Mouse (Mus musculus) limb, embryonic 15.5 days (tissue): ENCODE data around the gene Gm17455. TPM values are rescaled to one million over a fixed set of nuclear protein-coding genes. Genes with fewer than 3 reads are reported as not detected.

Experiments used
- ATAC-seq: fragments of 200-750 bp; cut with Nextera tagmentation; 2 replicates; pipeline ENCODE4 v1.8.0; 2017; ENCODE audit warnings: low read depth, moderate TSS enrichment; ENCODE audit not compliant: insufficient number of reproducible peaks, low FRiP score, low TSS enrichment
- H3K27ac ChIP-seq: fragments of 300-500 bp; sonication (generic); 2 replicates; pipeline ENCODE4 v1.5.1; 2015; ENCODE audit warnings: moderate library complexity, mild to moderate bottlenecking, inconsistent platforms
- H3K27me3 ChIP-seq: fragments of 300-500 bp; sonication (generic); 2 replicates; pipeline ENCODE4 v1.6.1; 2015; ENCODE audit warnings: inconsistent platforms
- H3K36me3 ChIP-seq: fragments of 300-500 bp; sonication (generic); 2 replicates; pipeline ENCODE4 v1.6.1; 2015; ENCODE audit warnings: inconsistent platforms
- H3K4me1 ChIP-seq: fragments of 300-500 bp; sonication (generic); 2 replicates; pipeline ENCODE4 v1.6.1; 2015; ENCODE audit warnings: inconsistent platforms
- H3K4me2 ChIP-seq: fragments of 300-500 bp; sonication (generic); 2 replicates; pipeline ENCODE4 v1.6.1; 2015; ENCODE audit warnings: mild to moderate bottlenecking, inconsistent platforms
- H3K4me3 ChIP-seq: fragments of 300-500 bp; sonication (generic); 2 replicates; pipeline ENCODE4 v1.5.1; 2015; ENCODE audit warnings: mild to moderate bottlenecking, inconsistent platforms
- H3K9ac ChIP-seq: fragments of 300-500 bp; sonication (generic); 2 replicates; pipeline ENCODE4 v1.6.1; 2015; ENCODE audit warnings: inconsistent platforms
- H3K9me3 ChIP-seq: fragments of 300-500 bp; sonication (generic); 2 replicates; pipeline ENCODE4 v1.6.1; 2016; ENCODE audit warnings: inconsistent platforms
- WGBS: fragments of 180-500 bp; shearing (Covaris S2); methylation state at CpG from one replicate; pipeline ENCODE4 v1.1.7; 2015; 5-methylcytosine and 5-hydroxymethylcytosine counted together
- polyA plus RNA-seq: library from polyadenylated mRNA; unstranded; fragments of >200 nt; fragmentation: Nextera tagmentation; extraction: Ambion mirVana; gene quantifications from 2 replicates; pipeline ENCODE4 v1.2.1, GENCODE M21; 2015

Gene Gm17455
- polyA plus RNA-seq, 1 experiment from 2014 or later = 1.2 TPM

- Histone ChIP-seq H3K4me2 (no peak overlapping the region), H3K9ac (no peak overlapping the region), H3K27ac (peak overlapping the region; percentile 33; the same call in 1 of the 2 replicates), H3K4me1 (peaks cover 26% of the 10 kb centered on the region), H3K27me3 (no peaks in the 10 kb centered on the region), H3K4me3 (no peak overlapping the region), H3K36me3 (no peaks in the 10 kb centered on the region), H3K9me3 (no peaks in the 10 kb centered on the region)
- WGBS = 74% methylated on average over 11 of the region's 11 CpGs
- ATAC-seq = peak; percentile 64; the same call in 1 of the 2 replicates
Measured at GRCm38 (mm10) chr10:60400507-60401295, 1.2 kb downstream of the Gm17455 start.

DNA sequence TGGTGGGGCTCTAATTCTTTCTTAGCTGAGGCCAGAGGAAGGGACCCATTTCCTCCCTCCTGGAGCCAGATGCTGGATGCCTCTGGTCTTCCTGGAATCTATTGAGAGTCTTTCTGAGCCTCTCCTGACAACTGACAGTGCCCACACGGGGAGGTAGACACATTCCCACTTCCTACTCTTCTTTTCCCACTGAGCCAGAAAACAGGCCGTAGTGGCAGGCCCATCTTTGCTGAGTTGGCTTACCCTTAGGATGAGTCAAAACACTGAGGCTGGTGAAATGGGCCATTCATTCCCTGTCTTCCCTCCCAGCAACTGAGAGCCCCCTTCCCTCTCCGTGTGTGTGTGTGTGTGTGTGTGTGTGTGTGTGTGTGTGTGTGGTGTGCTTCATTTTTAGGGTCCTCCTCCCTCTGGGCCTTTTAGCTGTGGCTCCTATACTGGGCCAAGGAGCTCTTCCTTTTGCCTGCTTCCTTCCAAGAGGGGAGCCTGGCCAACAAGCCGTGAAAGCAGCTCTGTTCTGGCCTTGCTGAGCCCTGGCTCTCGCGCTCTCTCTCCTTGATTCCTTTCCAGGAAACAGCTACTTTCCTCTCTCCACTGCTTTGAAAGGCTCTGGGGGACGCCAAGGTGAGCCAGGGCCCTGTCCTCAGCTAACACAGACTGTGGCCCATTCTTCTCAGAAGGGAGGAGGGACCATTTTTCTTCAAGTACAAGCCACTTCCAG, 6.1 kb downstream of the Gm17455 start:
- Histone ChIP-seq H3K27me3 (peaks cover 4% of the 10 kb centered on the region; the same call in 1 of the 2 replicates), H3K9me3 (no peaks in the 10 kb centered on the region), H3K4me1 (peaks cover 22% of the 10 kb centered on the region), H3K9ac (no peak overlapping the region), H3K36me3 (no peaks in the 10 kb centered on the region), H3K27ac (peak overlapping the region; percentile 78), H3K4me3 (no peak overlapping the region), H3K4me2 (no peak overlapping the region)
- WGBS = 37% methylated on average over 7 of the region's 7 CpGs
- peak; percentile 65; the same call in 1 of the 2 replicates for ATAC-seq

- Histone ChIP-seq H3K9me3 (no peaks in the 10 kb centered on the region), H3K4me1 (peaks cover 15% of the 10 kb centered on the region), H3K4me2 (no peak overlapping the region), H3K27ac (no peak overlapping the region), H3K36me3 (no peaks in the 10 kb centered on the region), H3K27me3 (peaks cover 5% of the 10 kb centered on the region; the same call in 1 of the 2 replicates), H3K4me3 (no peak overlapping the region), H3K9ac (no peak overlapping the region)
- WGBS = 2% methylated on average over 5 of the region's 5 CpGs
- ATAC-seq = no peak
Measured at GRCm38 (mm10) chr10:60407831-60408230, 8.3 kb downstream of the Gm17455 start.

DNA sequence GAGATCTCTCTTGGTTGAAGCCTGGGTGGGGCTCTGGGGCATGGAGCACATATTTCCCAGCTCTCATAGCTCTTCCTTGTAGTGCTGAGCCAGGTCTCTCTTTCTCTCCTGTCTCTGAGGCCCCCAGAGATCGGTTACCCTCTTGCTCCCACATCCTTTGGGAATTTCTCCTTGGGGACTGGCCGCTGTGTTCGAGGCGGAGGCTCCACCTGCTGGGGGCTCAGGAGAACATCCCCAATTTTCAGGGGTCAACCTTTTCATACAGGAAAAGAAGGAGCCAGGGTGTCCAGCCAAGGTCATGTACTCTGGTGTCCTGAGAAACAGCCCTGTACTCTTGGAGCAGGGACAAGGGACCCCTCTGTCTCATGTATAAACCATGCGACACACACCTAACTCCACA, 12.3 kb downstream of the Gm17455 start:
- H3K27me3 ChIP-seq = peaks cover 13% of the 10 kb centered on the region
- 0 out of 2 replicates have a peak, but pooled peaks cover 4% of the 10 kb centered on the region for H3K4me1 ChIP-seq
- no peak overlapping the region for H3K9ac ChIP-seq
- no peak overlapping the region for H3K4me3 ChIP-seq
- no peaks in the 10 kb centered on the region for H3K36me3 ChIP-seq
- WGBS = 22% methylated on average over 5 of the region's 5 CpGs
- H3K4me2 ChIP-seq = no peak overlapping the region
- ATAC-seq = no peak
- no peaks in the 10 kb centered on the region for H3K9me3 ChIP-seq
- H3K27ac ChIP-seq = no peak overlapping the region

DNA sequence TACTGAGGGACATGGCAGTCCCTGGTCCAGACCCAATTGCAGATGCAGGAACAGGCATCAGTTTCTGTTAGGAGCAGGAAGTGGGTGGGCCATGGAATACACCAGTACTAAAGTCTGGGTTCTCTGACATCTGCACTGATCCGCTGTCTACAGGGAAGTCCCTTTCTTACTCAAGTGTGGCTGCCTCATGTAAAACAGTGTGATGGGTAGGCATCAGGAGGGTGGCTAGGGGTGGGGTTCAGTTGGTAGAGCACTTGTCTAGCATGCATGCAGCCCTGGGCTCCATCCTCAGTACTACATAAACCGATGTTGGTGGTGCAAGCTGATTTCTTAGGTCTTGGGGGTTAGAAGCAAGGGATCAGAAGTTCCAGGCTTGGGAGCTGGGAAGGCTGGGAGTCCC, 14.2 kb downstream of the Gm17455 start:
- no peaks in the 10 kb centered on the region for H3K9me3 ChIP-seq
- no peak overlapping the region for H3K4me2 ChIP-seq
- H3K4me3 ChIP-seq = no peak overlapping the region
- no peaks in the 10 kb centered on the region for H3K36me3 ChIP-seq
- ATAC-seq = no peak
- H3K27me3 ChIP-seq = peaks cover 13% of the 10 kb centered on the region
- H3K4me1 ChIP-seq = no peaks in the 10 kb centered on the region
- 86% methylated on average over 2 of the region's 2 CpGs for WGBS
- H3K27ac ChIP-seq = no peak overlapping the region
- no peak overlapping the region for H3K9ac ChIP-seq

DNA sequence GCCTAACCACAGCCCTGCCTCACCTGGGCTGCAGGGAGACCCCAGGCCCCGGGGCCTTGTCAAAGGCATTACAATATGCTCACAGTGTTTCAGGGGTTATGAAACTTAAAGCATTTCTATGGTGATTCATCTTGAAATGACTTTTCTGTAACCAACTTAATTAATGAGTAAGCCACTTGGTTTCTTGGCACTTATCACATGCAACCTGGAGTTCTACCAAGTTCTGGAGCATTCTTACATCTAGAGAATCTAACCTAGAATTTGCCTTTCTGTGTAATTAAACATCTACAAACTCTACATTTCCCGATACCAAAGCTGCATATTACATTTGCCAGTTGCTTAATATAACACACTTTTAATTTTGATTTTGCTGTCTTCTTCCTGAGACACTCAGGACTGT, 17.5 kb downstream of the Gm17455 start:
- Histone ChIP-seq H3K9ac (no peak overlapping the region), H3K4me2 (no peak overlapping the region), H3K36me3 (no peaks in the 10 kb centered on the region), H3K4me3 (no peak overlapping the region), H3K4me1 (no peaks in the 10 kb centered on the region), H3K27ac (no peak overlapping the region), H3K9me3 (no peaks in the 10 kb centered on the region), H3K27me3 (peaks cover 8% of the 10 kb centered on the region)
- WGBS = 77% methylated on average over 2 of the region's 2 CpGs
- ATAC-seq = no peak

- H3K36me3 ChIP-seq = no peaks in the 10 kb centered on the region
- ATAC-seq = no peak
- no peak overlapping the region for H3K27ac ChIP-seq
- no peak overlapping the region for H3K4me2 ChIP-seq
- H3K9ac ChIP-seq = no peak overlapping the region
- peaks cover 8% of the 10 kb centered on the region for H3K27me3 ChIP-seq
- H3K9me3 ChIP-seq = no peaks in the 10 kb centered on the region
- H3K4me1 ChIP-seq = no peaks in the 10 kb centered on the region
- H3K4me3 ChIP-seq = no peak overlapping the region
- WGBS = 11% methylated on average over 3 of the region's 3 CpGs
Measured at GRCm38 (mm10) chr10:60418137-60418536, 18.6 kb downstream of the Gm17455 start.

- H3K9ac ChIP-seq = no peak overlapping the region
- no peak overlapping the region for H3K27ac ChIP-seq
- H3K4me1 ChIP-seq = no peaks in the 10 kb centered on the region
- H3K9me3 ChIP-seq = no peaks in the 10 kb centered on the region
- WGBS = 21% methylated on average over 4 of the region's 4 CpGs
- H3K4me3 ChIP-seq = no peak overlapping the region
- H3K27me3 ChIP-seq = peaks cover 5% of the 10 kb centered on the region; the same call in 1 of the 2 replicates
- H3K36me3 ChIP-seq = no peaks in the 10 kb centered on the region
- no peak for ATAC-seq
- H3K4me2 ChIP-seq = no peak overlapping the region
Measured at GRCm38 (mm10) chr10:60419624-60420023, 20.1 kb downstream of the Gm17455 start.

DNA sequence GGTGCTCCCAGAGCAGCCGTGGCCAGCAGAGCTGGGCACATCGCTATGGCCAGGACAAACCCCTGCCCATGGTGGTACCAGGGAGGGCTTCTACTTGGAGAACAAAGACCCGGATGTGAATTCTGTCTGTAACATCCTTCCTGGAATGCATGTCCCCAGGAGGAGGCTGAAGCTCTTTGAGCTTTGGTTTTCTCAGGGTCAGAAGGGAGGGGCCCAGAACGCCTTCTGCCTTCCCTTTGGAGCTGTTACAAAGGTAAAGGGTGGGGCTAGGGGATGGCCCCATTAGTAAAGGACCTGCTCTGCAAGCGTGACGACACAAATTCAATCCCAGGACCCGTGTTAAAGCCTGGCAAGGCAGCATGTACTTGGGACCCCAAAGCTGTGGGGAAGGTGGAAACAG, 23.2 kb downstream of the Gm17455 start:
- Histone ChIP-seq H3K27ac (no peak overlapping the region), H3K27me3 (no peaks in the 10 kb centered on the region), H3K9me3 (peaks cover 9% of the 10 kb centered on the region; the same call in 1 of the 2 replicates)

DNA sequence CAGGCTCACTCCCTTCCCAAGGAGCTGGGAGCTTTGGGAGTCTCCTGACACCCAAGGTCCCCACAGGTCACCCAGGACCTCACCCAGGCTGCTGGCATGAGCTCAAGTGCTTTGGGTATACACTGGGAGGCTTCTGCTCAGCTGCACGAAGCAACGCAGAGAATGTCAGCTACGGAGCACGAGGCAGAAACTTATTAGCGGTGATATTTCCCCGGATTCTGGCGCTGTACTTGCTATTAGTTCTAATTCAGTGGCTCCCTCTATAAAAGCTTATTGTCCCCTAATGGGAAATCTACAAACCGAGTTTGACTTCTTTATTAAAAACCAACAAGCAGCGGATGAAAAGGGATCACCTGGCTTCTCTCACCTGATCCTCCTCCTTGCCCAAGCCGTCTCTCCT, 30.5 kb downstream of the Gm17455 start:
- Histone ChIP-seq H3K4me2 (no peak overlapping the region), H3K27me3 (peaks cover 5% of the 10 kb centered on the region; the same call in 1 of the 2 replicates), H3K27ac (no peak overlapping the region), H3K36me3 (no peaks in the 10 kb centered on the region), H3K9ac (no peak overlapping the region), H3K4me3 (no peak overlapping the region), H3K9me3 (peaks cover 9% of the 10 kb centered on the region; the same call in 1 of the 2 replicates), H3K4me1 (no peaks in the 10 kb centered on the region)
- whole genome bisulfite sequencing = 65% methylated on average over 10 of the region's 10 CpGs
- ATAC-seq = no peak

More for the DNA sequence above, 23.2 kb downstream of the Gm17455 start:
- no peaks in the 10 kb centered on the region for H3K4me1 ChIP-seq
- no peak for ATAC-seq
- no peak overlapping the region for H3K4me2 ChIP-seq
- H3K4me3 ChIP-seq = no peak overlapping the region
- no peaks in the 10 kb centered on the region for H3K36me3 ChIP-seq
- no peak overlapping the region for H3K9ac ChIP-seq
- WGBS = 62% methylated on average over 7 of the region's 7 CpGs

DNA sequence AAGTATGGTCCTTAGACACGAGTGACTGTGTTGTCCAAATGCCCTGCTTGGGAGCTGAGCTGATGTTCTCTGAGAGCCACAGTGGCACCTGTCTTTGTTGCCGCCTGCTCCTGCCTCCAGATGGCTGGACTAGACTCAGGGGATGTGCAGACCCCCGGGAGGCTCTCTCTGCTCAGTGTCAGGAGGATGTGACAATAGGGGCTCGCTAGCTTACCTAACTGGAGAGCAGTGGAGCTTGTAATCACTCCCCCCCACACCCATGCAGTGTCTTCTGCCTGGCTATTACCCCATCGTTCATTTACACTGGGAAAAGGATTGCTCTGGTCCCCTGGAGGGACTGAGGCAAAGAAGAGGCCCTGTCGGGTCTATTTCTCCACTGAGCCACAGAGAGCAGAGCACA, 31.1 kb downstream of the Gm17455 start:
- Histone ChIP-seq H3K36me3 (no peaks in the 10 kb centered on the region), H3K4me1 (no peaks in the 10 kb centered on the region), H3K4me2 (no peak overlapping the region), H3K27me3 (peaks cover 5% of the 10 kb centered on the region; the same call in 1 of the 2 replicates), H3K4me3 (no peak overlapping the region), H3K9me3 (peaks cover 3% of the 10 kb centered on the region; the same call in 1 of the 2 replicates), H3K9ac (no peak overlapping the region), H3K27ac (no peak overlapping the region)
- ATAC-seq = no peak
- 51% methylated on average over 6 of the region's 6 CpGs for WGBS

GRCm38 (mm10) chr10:60432679-60433078, 33.2 kb downstream of the Gm17455 start:
- H3K4me1 ChIP-seq = no peaks in the 10 kb centered on the region
- WGBS = 30% methylated on average over 4 of the region's 4 CpGs
- no peak overlapping the region for H3K27ac ChIP-seq
- no peak overlapping the region for H3K9ac ChIP-seq
- peak; percentile 23; the same call in 1 of the 2 replicates for ATAC-seq
- H3K36me3 ChIP-seq = no peaks in the 10 kb centered on the region
- H3K4me3 ChIP-seq = no peak overlapping the region
- H3K9me3 ChIP-seq = no peaks in the 10 kb centered on the region
- peaks cover 5% of the 10 kb centered on the region; the same call in 1 of the 2 replicates for H3K27me3 ChIP-seq
- no peak overlapping the region for H3K4me2 ChIP-seq
